Mouse (Mus musculus) forebrain, embryonic 13.5 days (tissue): ENCODE measurements around the gene Cdkl1. TPM values are rescaled to one million over a fixed set of nuclear protein-coding genes. Genes with fewer than 3 reads are reported as not detected.

Experiments
- ATAC-seq: fragments of 200-750 bp; cut with Nextera tagmentation; 2 replicates; pipeline ENCODE4 v1.8.0; 2017
- H3K27ac ChIP-seq: fragments of 300-500 bp; sonication (generic); 2 replicates; pipeline ENCODE4 v1.5.1; 2015; ENCODE audit warnings: inconsistent platforms, mild to moderate bottlenecking, moderate library complexity
- H3K27me3 ChIP-seq: fragments of 300-500 bp; sonication (generic); 2 replicates; pipeline ENCODE4 v1.6.1; 2015; ENCODE audit warnings: mild to moderate bottlenecking, inconsistent platforms
- H3K36me3 ChIP-seq: fragments of 300-500 bp; sonication (generic); 2 replicates; pipeline ENCODE4 v1.6.1; 2015; ENCODE audit warnings: mild to moderate bottlenecking, inconsistent platforms; ENCODE audit not compliant: poor library complexity, severe bottlenecking
- H3K4me1 ChIP-seq: fragments of 300-500 bp; sonication (generic); 2 replicates; pipeline ENCODE4 v1.6.1; 2015; ENCODE audit warnings: inconsistent platforms
- H3K4me2 ChIP-seq: fragments of 300-500 bp; sonication (generic); 2 replicates; pipeline ENCODE4 v1.6.1; 2015; ENCODE audit warnings: inconsistent platforms, mild to moderate bottlenecking, moderate library complexity
- H3K4me3 ChIP-seq: fragments of 300-500 bp; sonication (generic); 2 replicates; pipeline ENCODE4 v1.5.1; 2015; ENCODE audit warnings: mild to moderate bottlenecking, inconsistent platforms
- H3K9ac ChIP-seq: fragments of 300-500 bp; sonication (generic); 2 replicates; pipeline ENCODE4 v1.6.1; 2015; ENCODE audit warnings: mild to moderate bottlenecking, inconsistent platforms
- H3K9me3 ChIP-seq: fragments of 300-500 bp; sonication (generic); replicated peaks from 2 replicates; pipeline ENCODE4 v1.6.1; 2016; ENCODE audit warnings: inconsistent platforms
- WGBS: fragments of 180-500 bp; shearing (Covaris S2); methylation state at CpG from one replicate; pipeline ENCODE4 v1.1.7; 2015; 5-methylcytosine and 5-hydroxymethylcytosine counted together
- microRNA counts: library from miRNA; unstranded; fragments of <30 nt; microRNA quantifications from one replicate; lab custom pipeline; 2016
- microRNA-seq: library from miRNA; unstranded; fragments of <30 nt; microRNA quantifications from one replicate; pipeline ENCODE4, GENCODE M21; 2016
- polyA plus RNA-seq: library from polyadenylated mRNA; unstranded; fragments of >200 nt; fragmentation: Nextera tagmentation; extraction: Ambion mirVana; gene quantifications from 2 replicates; pipeline ENCODE4 v1.2.1, GENCODE M21; 2015

The Cdkl1 gene
- polyA plus RNA-seq, 1 experiment from 2014 or later: 1.1 TPM

DNA sequence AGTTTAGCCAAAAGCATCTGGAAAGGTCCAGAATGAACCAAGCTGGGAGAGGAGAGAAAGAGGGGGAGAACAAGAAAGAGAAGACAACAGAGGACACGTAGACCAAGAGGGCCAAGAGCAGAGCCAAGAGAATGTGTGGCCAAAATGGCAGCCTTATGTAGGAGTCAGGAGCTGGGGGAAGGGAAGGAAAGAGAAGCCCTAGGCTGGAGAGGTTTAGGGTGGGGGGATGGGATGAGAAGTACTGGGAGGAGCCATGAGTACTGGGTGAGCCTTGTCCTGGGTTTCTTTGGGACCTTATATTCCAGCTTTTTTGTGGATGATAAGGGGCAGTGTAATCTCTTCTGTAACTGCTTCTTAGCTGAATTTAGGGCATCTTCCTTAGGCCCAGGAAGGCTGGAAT is 61.8 kb downstream of the Cdkl1 start:
- Histone ChIP-seq H3K27me3 (no peaks in the 10 kb centered on the region), H3K27ac (no peak overlapping the region), H3K36me3 (no peaks in the 10 kb centered on the region), H3K4me2 (no peak overlapping the region), H3K4me1 (peaks cover 8% of the 10 kb centered on the region), H3K9ac (no peak overlapping the region), H3K4me3 (no peak overlapping the region), H3K9me3 (no peaks in the 10 kb centered on the region)
- WGBS: 96% methylated on average over 1 of the region's 1 CpGs
- no peak for ATAC-seq

DNA sequence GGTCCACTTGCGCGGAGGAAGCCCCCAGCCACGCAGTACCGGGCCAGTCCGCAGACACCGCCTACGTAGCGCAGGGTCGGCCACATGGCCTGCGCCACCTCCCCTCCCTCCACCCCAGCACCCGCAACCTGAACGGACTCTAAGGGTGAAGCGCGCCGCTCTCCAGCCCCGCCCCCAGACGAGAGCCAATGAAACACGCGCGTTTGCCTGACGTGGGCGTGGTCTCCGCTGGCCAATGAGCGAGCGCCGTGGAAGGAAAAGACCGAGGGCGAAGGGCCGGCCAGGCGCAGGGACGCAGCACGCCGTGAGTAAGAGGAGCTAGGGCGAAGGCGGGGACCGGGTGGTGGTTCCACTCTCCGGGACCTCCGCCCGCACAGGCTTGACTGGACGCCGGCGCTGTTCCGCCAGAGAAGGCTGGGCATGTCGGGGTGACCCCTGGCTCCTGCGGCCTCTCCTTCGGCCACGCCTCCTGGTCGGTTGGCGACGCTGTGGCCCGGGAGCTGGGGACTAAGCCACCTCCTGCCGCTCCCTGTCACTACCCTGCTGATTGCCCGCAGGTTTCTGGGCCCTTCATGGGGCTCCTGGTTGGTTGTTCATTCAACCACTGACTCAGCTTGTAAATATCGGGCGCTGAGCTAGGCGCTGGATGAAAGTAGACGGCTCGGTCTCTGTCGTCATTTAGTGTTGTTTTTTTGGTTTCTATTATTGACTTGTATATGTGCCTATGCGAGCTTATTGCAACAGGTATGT is 66.2 kb downstream of the Cdkl1 start, which contains the start of the genes L2hgdh and Atp5s:
Gene L2hgdh, minus strand, starts transcription at position 163 of the 750 bp plus-strand sequence.
Gene Atp5s, plus strand, starts transcription at position 240 of the 750 bp plus-strand sequence.
- WGBS: under 1% methylated on average over 60 of the region's 60 CpGs
- peak; percentile 97 for ATAC-seq

DNA sequence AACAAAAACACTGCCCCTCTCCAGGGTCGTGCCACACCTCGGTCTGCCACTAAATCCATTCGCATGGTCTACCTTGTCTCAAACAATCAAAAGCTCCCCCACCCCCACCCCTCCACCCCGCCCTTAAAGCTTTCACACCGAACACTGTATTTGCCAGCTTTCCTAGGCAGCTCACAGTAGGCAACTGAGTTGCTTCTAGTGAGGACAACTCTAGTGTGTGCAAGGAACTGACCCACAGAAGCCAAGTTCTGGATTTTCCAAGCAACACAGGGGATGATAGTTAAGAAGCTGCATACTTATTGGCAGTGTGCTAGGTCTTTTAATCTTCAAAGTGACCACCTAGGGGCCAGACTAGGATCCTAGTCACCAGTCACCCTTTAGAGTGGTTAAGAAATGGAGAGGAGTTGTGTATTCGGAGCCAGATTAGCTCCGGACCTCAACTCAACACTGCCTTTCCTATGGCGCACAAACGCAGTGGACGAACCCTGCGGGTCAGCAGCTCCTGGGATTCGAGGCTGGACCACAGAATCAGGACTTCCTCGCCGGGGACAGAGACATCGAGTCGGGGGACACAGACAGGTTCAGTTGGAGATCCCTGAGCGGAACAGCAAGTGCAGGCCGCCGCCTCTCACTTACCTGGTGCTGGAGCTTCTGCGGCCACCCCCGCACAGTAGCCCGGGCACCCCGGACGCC is 66.9 kb downstream of the Cdkl1 start:
- 2% methylated on average over 24 of the region's 24 CpGs for WGBS
- peak; percentile 1; the same call in 1 of the 2 replicates for ATAC-seq

More for the DNA sequence above, 66.2 kb downstream of the Cdkl1 start, which contains the start of the genes L2hgdh and Atp5s:
- Histone ChIP-seq H3K4me2 (peak within 1 kb of the TSS; percentile 82), H3K27ac (peak within 1 kb of the TSS; percentile 67), H3K9me3 (peaks cover under 1% of the 10 kb centered on the region), H3K27me3 (no peaks in the 10 kb centered on the region), H3K9ac (peak within 1 kb of the TSS; percentile 75), H3K4me1 (peaks cover 18% of the 10 kb centered on the region), H3K4me3 (peak within 1 kb of the TSS; percentile 75), H3K36me3 (peaks cover 12% of the 10 kb centered on the region)

DNA sequence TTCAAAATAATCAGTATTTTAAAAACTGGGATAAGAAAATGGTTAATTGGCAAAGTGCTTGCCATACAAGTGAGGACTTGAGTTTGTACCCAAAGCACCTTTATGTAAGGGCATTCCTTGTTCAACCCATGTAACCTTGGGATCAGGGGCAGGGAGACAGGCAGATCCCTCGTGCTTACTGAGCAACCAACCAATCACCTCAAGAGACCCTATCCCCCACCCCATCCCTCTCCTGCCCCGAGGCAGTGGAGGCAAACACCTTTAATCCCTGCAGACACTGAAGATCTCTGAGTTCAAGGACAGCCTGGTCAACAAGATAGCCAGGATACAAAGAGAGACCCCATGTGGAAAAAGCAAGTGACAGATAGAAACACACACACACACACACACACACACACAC is 67.7 kb downstream of the Cdkl1 start:
- peak overlapping the region; percentile 75; the same call in 1 of the 2 replicates for H3K4me3 ChIP-seq
- 60% methylated on average over 2 of the region's 2 CpGs for WGBS

More for the DNA sequence above, 66.9 kb downstream of the Cdkl1 start:
- Histone ChIP-seq H3K27ac (no peak overlapping the region), H3K9ac (peak overlapping the region; percentile 75), H3K4me1 (peaks cover 18% of the 10 kb centered on the region), H3K9me3 (peaks cover 7% of the 10 kb centered on the region), H3K4me2 (peak overlapping the region; percentile 82), H3K27me3 (no peaks in the 10 kb centered on the region), H3K4me3 (peak overlapping the region; percentile 75), H3K36me3 (peaks cover 19% of the 10 kb centered on the region)

DNA sequence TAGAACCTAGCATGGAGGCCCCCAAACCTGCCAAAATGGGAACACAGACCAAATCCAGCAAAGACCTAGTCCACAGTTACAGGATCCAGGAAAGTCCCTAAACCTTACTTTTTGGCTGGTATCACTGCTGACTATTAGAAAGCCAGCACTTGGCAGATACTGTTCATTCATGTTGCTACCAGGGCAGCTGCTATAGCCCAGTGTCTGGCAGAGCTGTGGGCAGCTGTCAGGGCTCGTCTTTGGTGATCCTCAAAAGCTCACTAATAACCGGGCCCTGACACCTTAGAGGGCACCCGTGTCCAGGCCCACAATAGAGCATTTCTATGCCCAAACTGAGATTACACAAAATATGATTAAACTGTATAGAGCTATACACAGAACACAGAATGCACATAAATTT is 68.2 kb downstream of the Cdkl1 start:
- Histone ChIP-seq H3K27ac (no peak overlapping the region), H3K9me3 (peaks cover 11% of the 10 kb centered on the region), H3K9ac (no peak overlapping the region), H3K4me2 (no peak overlapping the region), H3K4me1 (peaks cover 18% of the 10 kb centered on the region), H3K36me3 (peaks cover 30% of the 10 kb centered on the region), H3K4me3 (no peak overlapping the region), H3K27me3 (no peaks in the 10 kb centered on the region)
- WGBS: 91% methylated on average over 3 of the region's 3 CpGs
- no peak for ATAC-seq

More for the DNA sequence above, 67.7 kb downstream of the Cdkl1 start:
- ATAC-seq: no peak
- no peak overlapping the region for H3K27ac ChIP-seq
- H3K4me2 ChIP-seq: peak overlapping the region; percentile 82
- H3K4me1 ChIP-seq: peaks cover 18% of the 10 kb centered on the region
- H3K9ac ChIP-seq: 0 out of 2 replicates have a peak overlapping the region, but pooled peaks have one; percentile 75
- H3K27me3 ChIP-seq: no peaks in the 10 kb centered on the region
- H3K9me3 ChIP-seq: peaks cover 11% of the 10 kb centered on the region
- H3K36me3 ChIP-seq: peaks cover 26% of the 10 kb centered on the region

DNA sequence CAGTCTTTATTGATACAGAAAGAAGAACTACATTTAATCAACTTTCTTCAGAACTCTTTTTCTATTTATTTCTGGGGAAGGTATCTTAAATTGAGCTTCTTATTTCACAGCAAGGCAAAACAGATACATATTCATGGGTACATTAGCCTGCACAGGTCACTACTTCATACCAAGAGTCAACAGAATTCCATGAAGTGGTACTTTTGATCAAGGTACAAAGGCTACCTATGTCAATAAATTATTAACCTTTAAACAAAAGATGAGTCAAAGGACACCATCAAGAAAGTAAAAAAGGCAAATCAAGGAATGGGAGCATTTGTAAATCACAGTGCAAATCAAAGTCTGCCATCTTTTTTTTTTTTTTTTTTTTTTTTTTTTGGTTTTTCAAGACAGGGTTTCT is 77.4 kb downstream of the Cdkl1 start:
- ATAC-seq: no peak
- H3K9me3 ChIP-seq: no peaks in the 10 kb centered on the region; the same call in 1 of the 2 replicates

DNA sequence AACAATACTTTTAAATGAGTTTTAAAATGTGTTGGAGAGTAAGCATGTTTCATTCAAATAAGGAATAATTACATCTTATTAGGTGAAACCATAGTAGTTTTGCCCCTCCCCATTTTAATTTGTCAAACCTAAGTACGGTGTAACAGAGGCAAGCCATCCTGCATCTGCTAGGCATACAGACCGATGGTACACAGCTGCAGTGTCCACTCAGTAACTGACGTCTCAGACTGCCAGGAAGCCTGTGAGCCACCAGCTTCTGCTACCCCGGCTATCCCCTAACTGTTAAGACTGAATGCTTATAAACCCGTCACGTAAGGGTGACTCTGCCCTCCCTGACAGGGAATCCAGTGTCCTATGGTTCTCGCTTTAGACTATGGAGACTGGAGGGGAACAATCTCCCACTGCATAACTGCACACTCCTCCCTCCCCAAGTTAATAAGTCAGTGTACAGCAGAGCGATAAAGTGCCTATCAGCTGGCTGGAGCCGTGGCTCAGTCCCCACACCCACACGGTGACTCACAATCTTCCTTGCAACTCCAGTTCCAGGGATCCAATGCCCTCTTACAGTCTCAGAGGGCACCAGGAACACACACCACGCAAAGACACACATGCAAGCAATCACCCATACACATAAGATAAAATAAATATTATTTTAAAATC is 86.1 kb downstream of the Cdkl1 start:
- no peak overlapping the region for H3K27ac ChIP-seq
- H3K4me1 ChIP-seq: no peaks in the 10 kb centered on the region
- no peak overlapping the region for H3K4me3 ChIP-seq
- H3K9me3 ChIP-seq: no peaks in the 10 kb centered on the region
- no peak for ATAC-seq
- H3K9ac ChIP-seq: no peak overlapping the region
- no peak overlapping the region for H3K4me2 ChIP-seq
- WGBS: 93% methylated on average over 11 of the region's 11 CpGs
- no peaks in the 10 kb centered on the region; the same call in 1 of the 2 replicates for H3K36me3 ChIP-seq
- H3K27me3 ChIP-seq: no peaks in the 10 kb centered on the region

More for the DNA sequence above, 77.4 kb downstream of the Cdkl1 start:
- Histone ChIP-seq H3K27ac (no peak overlapping the region), H3K4me1 (no peaks in the 10 kb centered on the region), H3K4me3 (no peak overlapping the region), H3K4me2 (no peak overlapping the region), H3K36me3 (peaks cover 20% of the 10 kb centered on the region), H3K9ac (no peak overlapping the region), H3K27me3 (no peaks in the 10 kb centered on the region)

DNA sequence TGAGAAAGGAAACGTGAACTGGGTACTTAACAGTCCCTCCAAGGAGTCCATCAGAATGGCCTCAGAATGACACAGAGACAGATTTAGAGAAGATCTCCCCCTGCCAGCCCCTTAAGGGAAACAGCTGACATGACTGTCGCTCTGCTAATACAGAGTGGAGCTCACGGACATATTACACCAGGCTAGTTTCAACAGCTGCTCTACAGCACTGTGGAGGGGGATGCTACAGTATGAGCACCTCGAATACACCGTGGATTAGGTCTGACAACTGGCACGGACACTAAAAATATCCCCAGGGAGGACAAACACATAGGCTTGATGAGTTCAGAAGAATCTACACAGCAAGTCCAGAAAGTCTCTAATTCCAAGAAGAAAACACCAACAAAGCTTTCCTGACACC is 92.7 kb downstream of the Cdkl1 start:
- Histone ChIP-seq H3K9ac (no peak overlapping the region), H3K4me2 (no peak overlapping the region), H3K27me3 (no peaks in the 10 kb centered on the region), H3K36me3 (peaks cover 8% of the 10 kb centered on the region), H3K4me1 (no peaks in the 10 kb centered on the region), H3K9me3 (no peaks in the 10 kb centered on the region), H3K4me3 (no peak overlapping the region), H3K27ac (no peak overlapping the region)
- ATAC-seq: no peak
- WGBS: 92% methylated on average over 6 of the region's 6 CpGs

MicroRNAs encoded within 50 kb of the gene (microRNA counts, 519-probe panel; counts per million panel counts)
- 177 counts per million, percentile 53 among the panel's probes with 10 or more counts for microRNA mmu-miR-681 (lab: Ali Mortazavi, UCI)

Small RNA genes within 50 kb of the gene (microRNA-seq; reads per million reads assigned to microRNA genes)
- gene Mir681: not detected

Other genes with a start within 250 kb of the Cdkl1 start
- 26.0 and 26.9 TPM in 2 replicates for gene Vcpkmt, start 208.2 kb downstream of the Cdkl1 start, polyA plus RNA-seq
- 9.9 TPM in 2 replicates for gene Sos2, start 109.4 kb downstream of the Cdkl1 start, polyA plus RNA-seq
- 13.0 and 14.4 TPM in 2 replicates for gene L2hgdh, start 66.4 kb downstream of the Cdkl1 start, polyA plus RNA-seq
- 19.5 and 26.5 TPM in 2 replicates for gene Atp5s, start 66.3 kb downstream of the Cdkl1 start, polyA plus RNA-seq
- 80.6 and 83.8 TPM in 2 replicates for gene Atl1, start 101.3 kb upstream of the Cdkl1 start, polyA plus RNA-seq
- 24.2 and 24.4 TPM in 2 replicates for gene Map4k5, start 101.9 kb upstream of the Cdkl1 start, polyA plus RNA-seq
- gene Sav1, start 195.7 kb upstream of the Cdkl1 start, polyA plus RNA-seq: 1.1 and 1.5 TPM in 2 replicates